Mouse (Mus musculus): ENCODE data around the gene Gm19684. TPM values are rescaled to one million over a fixed set of nuclear protein-coding genes. Genes with fewer than 3 reads are reported as not detected.

The Gm19684 gene
- total and polyA plus RNA-seq, 2 experiments: 0.11 to 0.18 TPM

Other genes starting within 250 kb of the Gm19684 start
- 18.5 and 25.8 TPM in 2 replicates for gene Dhx16, start 241.9 kb upstream of the Gm19684 start, total RNA-seq (2014; rRNA removed)
- gene Dhx16, start 241.9 kb upstream of the Gm19684 start, polyA plus RNA-seq (2012; rRNA removed): 41.4 and 52.2 TPM in 2 replicates
- 4.9 and 7.0 TPM in 2 replicates for gene 2310061I04Rik, start 224.2 kb upstream of the Gm19684 start, total RNA-seq (2014; rRNA removed)
- 35.3 and 37.4 TPM in 2 replicates for gene 2310061I04Rik, start 224.2 kb upstream of the Gm19684 start, polyA plus RNA-seq (2012; rRNA removed)
- gene Atat1, start 211.6 kb upstream of the Gm19684 start, total RNA-seq (2014; rRNA removed): 12.1 and 12.8 TPM in 2 replicates
- 37.4 and 47.5 TPM in 2 replicates for gene Atat1, start 211.6 kb upstream of the Gm19684 start, polyA plus RNA-seq (2012; rRNA removed)
- 41.1 and 58.7 TPM in 2 replicates for gene Mrps18b, start 205.3 kb upstream of the Gm19684 start, total RNA-seq (2014; rRNA removed)
- gene Mrps18b, start 205.3 kb upstream of the Gm19684 start, polyA plus RNA-seq (2012; rRNA removed): 89.5 and 106 TPM in 2 replicates
- gene Ppp1r10, start 205.2 kb upstream of the Gm19684 start, total RNA-seq (2014; rRNA removed): 14.6 and 14.7 TPM in 2 replicates
- gene Ppp1r10, start 205.2 kb upstream of the Gm19684 start, polyA plus RNA-seq (2012; rRNA removed): 15.8 and 30.0 TPM in 2 replicates
- 24.1 and 24.6 TPM in 2 replicates for gene Abcf1, start 151.9 kb upstream of the Gm19684 start, total RNA-seq (2014; rRNA removed)
- gene Abcf1, start 151.9 kb upstream of the Gm19684 start, polyA plus RNA-seq (2012; rRNA removed): 41.1 and 43.2 TPM in 2 replicates
- gene Gnl1, start 141.8 kb upstream of the Gm19684 start, total RNA-seq (2014; rRNA removed): 8.8 and 9.3 TPM in 2 replicates
- gene Gnl1, start 141.8 kb upstream of the Gm19684 start, polyA plus RNA-seq (2012; rRNA removed): 8.4 and 8.9 TPM in 2 replicates
- gene Prr3, start 141.4 kb upstream of the Gm19684 start, total RNA-seq (2014; rRNA removed): 1.8 and 2.9 TPM in 2 replicates
- 5.0 and 8.3 TPM in 2 replicates for gene Prr3, start 141.4 kb upstream of the Gm19684 start, polyA plus RNA-seq (2012; rRNA removed)
- gene H2-T24, start 101.1 kb upstream of the Gm19684 start, total RNA-seq (2014; rRNA removed): 4.9 and 5.3 TPM in 2 replicates
- 1.9 and 2.1 TPM in 2 replicates for gene H2-T24, start 101.1 kb upstream of the Gm19684 start, polyA plus RNA-seq (2012; rRNA removed)
- gene H2-T23, start 88.8 kb upstream of the Gm19684 start, total RNA-seq (2014; rRNA removed): 291 and 323 TPM in 2 replicates
- 423 and 492 TPM in 2 replicates for gene H2-T23, start 88.8 kb upstream of the Gm19684 start, polyA plus RNA-seq (2012; rRNA removed)
- 115 and 138 TPM in 2 replicates for gene H2-T22, start 78.9 kb upstream of the Gm19684 start, total RNA-seq (2014; rRNA removed)
- 98.2 and 110 TPM in 2 replicates for gene H2-T22, start 78.9 kb upstream of the Gm19684 start, polyA plus RNA-seq (2012; rRNA removed)
- 0.09 TPM in 1 of 2 replicates, not detected in the other for gene Gm6034, start 78.7 kb upstream of the Gm19684 start, total RNA-seq (2014; rRNA removed)
- gene Gm6034, start 78.7 kb upstream of the Gm19684 start, polyA plus RNA-seq (2012; rRNA removed): 0.05 and 0.06 TPM in 2 replicates
- gene Gm11127, start 63.3 kb upstream of the Gm19684 start, total RNA-seq (2014; rRNA removed): 0.13 TPM in 1 of 2 replicates, not detected in the other
- gene Gm11127, start 63.3 kb upstream of the Gm19684 start, polyA plus RNA-seq (2012; rRNA removed): 0.06 TPM in 1 of 2 replicates, not detected in the other
- not detected in 2 replicates for gene Gm7030, start 7.7 kb downstream of the Gm19684 start, total RNA-seq (2014; rRNA removed)
- gene Gm7030, start 7.7 kb downstream of the Gm19684 start, polyA plus RNA-seq (2012; rRNA removed): not detected in 2 replicates
- gene Gm8909, start 46.9 kb downstream of the Gm19684 start, total RNA-seq (2014; rRNA removed): not detected in 2 replicates
- gene Gm8909, start 46.9 kb downstream of the Gm19684 start, polyA plus RNA-seq (2012; rRNA removed): not detected in 2 replicates
- not detected in 2 replicates for gene H2-T3, start 68.6 kb downstream of the Gm19684 start, total RNA-seq (2014; rRNA removed)
- not detected in 2 replicates for gene H2-T3, start 68.6 kb downstream of the Gm19684 start, polyA plus RNA-seq (2012; rRNA removed)
- gene Rpp21, start 136.4 kb downstream of the Gm19684 start, total RNA-seq (2014; rRNA removed): 10.6 and 16.4 TPM in 2 replicates
- 42.7 and 43.6 TPM in 2 replicates for gene Rpp21, start 136.4 kb downstream of the Gm19684 start, polyA plus RNA-seq (2012; rRNA removed)
- gene Trim39, start 150.6 kb downstream of the Gm19684 start, total RNA-seq (2014; rRNA removed): 4.8 and 5.0 TPM in 2 replicates
- 5.3 and 8.0 TPM in 2 replicates for gene Trim39, start 150.6 kb downstream of the Gm19684 start, polyA plus RNA-seq (2012; rRNA removed)
- gene H2-M10.2, start 164.8 kb downstream of the Gm19684 start, total RNA-seq (2014; rRNA removed): not detected in 2 replicates
- not detected in 2 replicates for gene H2-M10.2, start 164.8 kb downstream of the Gm19684 start, polyA plus RNA-seq (2012; rRNA removed)
- gene H2-M10.1, start 204.5 kb downstream of the Gm19684 start, total RNA-seq (2014; rRNA removed): not detected in 2 replicates
- gene H2-M10.1, start 204.5 kb downstream of the Gm19684 start, polyA plus RNA-seq (2012; rRNA removed): not detected in 2 replicates
- gene H2-M10.3, start 246.7 kb downstream of the Gm19684 start, total RNA-seq (2014; rRNA removed): not detected in 2 replicates
- not detected in 2 replicates for gene H2-M10.3, start 246.7 kb downstream of the Gm19684 start, polyA plus RNA-seq (2012; rRNA removed)